Comparison of ENCODE assay signal across 27 mouse cellular contexts in genomic region chr4:156130940-156131339, GRCm38 (mm10). TPM values are rescaled to one million over a fixed set of nuclear protein-coding genes. Genes with fewer than 3 reads are reported as not detected.
DNase-seq lines count a peak whose midpoint lies in the region; ATAC-seq and TF ChIP-seq lines count a peak whose summit lies in the region.
"Had no signal": no experiment of that assay in that cellular context is flagged by ENCODE, and none has a peak within 500 bp of the region (broad histone marks: within the 10 kb centered on the region; RNA-seq: fewer than 3 reads in every experiment).

No protein-coding gene starts in this region.

- TF ChIP-seq CTCF in kidney, postnatal 0 days (IDR thresholded peaks at IDR 0.05; ENCODE audit: low read depth) = no peak
- no peak for TF ChIP-seq CTCF in Patski (IDR thresholded peaks at IDR 0.05)
- no peak for TF ChIP-seq CTCF in stomach, postnatal 0 days (IDR thresholded peaks at IDR 0.05; ENCODE audit: low read depth)

- POLR2A ChIA-PET in Patski (lab: Charles Lee) = interaction anchor here (0.5 to 1.3 kb wide), 3 partner anchors 23 to 157 kb away, joined by 3 to 7 read pairs (median 3); no protein-coding TSS in a partner anchor

- no peak overlapping the region for H3K27ac ChIP-seq in heart, embryonic 11.5 days (ENCODE audit: low read depth, low read length)
- H3K27ac ChIP-seq in kidney, postnatal 0 days = no peak overlapping the region
- peak overlapping the region; percentile 70 for H3K27ac ChIP-seq in stomach, postnatal 0 days (replicated peaks)
- H3K27ac ChIP-seq in hindbrain, embryonic 12.5 days = no peak overlapping the region
- H3K27ac ChIP-seq: embryonic facial prominence, embryonic 13.5 days; embryonic facial prominence, embryonic 15.5 days; forebrain, embryonic 10.5 days; forebrain, embryonic 12.5 days had no signal

- no peak for TF ChIP-seq EP300 in stomach, postnatal 0 days (optimal IDR thresholded peaks at IDR 0.05)

- CTCF ChIA-PET in Patski (lab: Charles Lee) = interaction anchor here (1.3 kb wide), 1 partner anchor 21 kb away, joined by 3 read pairs; the partner anchor contains the start of gene 9430015G10Rik

- H3K36me3 ChIP-seq in heart, embryonic 11.5 days (ENCODE audit: control insufficient read depth, insufficient read depth, low read length) = peaks cover 7% of the 10 kb centered on the region; the same call in 1 of the 2 replicates
- no peaks in the 10 kb centered on the region; the same call in 1 of the 2 replicates for H3K36me3 ChIP-seq in kidney, postnatal 0 days (ENCODE audit: insufficient read depth, low read length)
- no peaks in the 10 kb centered on the region for H3K36me3 ChIP-seq in stomach, postnatal 0 days (ENCODE audit: control insufficient read depth, insufficient read depth, low read length)
- H3K36me3 ChIP-seq in hindbrain, embryonic 12.5 days = peaks cover 17% of the 10 kb centered on the region

- intact Hi-C loops in heart, postnatal 10 days (cut with DNase I) = no loop called here

- no peak overlapping the region for H3K4me3 ChIP-seq in heart, embryonic 11.5 days (ENCODE audit: low read depth, low read length)
- H3K4me3 ChIP-seq in kidney, postnatal 0 days (replicated peaks; ENCODE audit: low read depth, low read length) = no peak overlapping the region
- H3K4me3 ChIP-seq in stomach, postnatal 0 days (ENCODE audit: low read depth, low read length) = no peak overlapping the region
- no peak overlapping the region for H3K4me3 ChIP-seq in hindbrain, embryonic 12.5 days
- H3K4me3 ChIP-seq: embryonic facial prominence, embryonic 13.5 days; embryonic facial prominence, embryonic 15.5 days; erythroblast, embryonic 14.5 days; forebrain, embryonic 10.5 days; forebrain, embryonic 12.5 days had no signal

- no peak overlapping the region for H3K4me2 ChIP-seq in heart, embryonic 11.5 days
- no peak overlapping the region for H3K4me2 ChIP-seq in kidney, postnatal 0 days (ENCODE audit: low read length)
- no peak overlapping the region for H3K4me2 ChIP-seq in stomach, postnatal 0 days (replicated peaks; ENCODE audit: low read depth)
- no peak overlapping the region for H3K4me2 ChIP-seq in hindbrain, embryonic 12.5 days (replicated peaks)
- H3K4me2 ChIP-seq: embryonic facial prominence, embryonic 13.5 days; embryonic facial prominence, embryonic 15.5 days; forebrain, embryonic 12.5 days had no signal

- 0 out of 2 replicates have a peak overlapping the region, but pooled peaks have one; percentile 28 for H3K9ac ChIP-seq in heart, embryonic 11.5 days (ENCODE audit: low read depth, low read length)
- no peak overlapping the region for H3K9ac ChIP-seq in kidney, postnatal 0 days (ENCODE audit: low read depth, low read length)
- no peak overlapping the region for H3K9ac ChIP-seq in stomach, postnatal 0 days (ENCODE audit: low read length)
- H3K9ac ChIP-seq in hindbrain, embryonic 12.5 days = no peak overlapping the region
- H3K9ac ChIP-seq: embryonic facial prominence, embryonic 13.5 days; embryonic facial prominence, embryonic 15.5 days; forebrain, embryonic 12.5 days had no signal

- H3K4me1 ChIP-seq in heart, embryonic 11.5 days (ENCODE audit: control insufficient read depth, insufficient read depth, low read length) = peaks cover 3% of the 10 kb centered on the region; the same call in 1 of the 2 replicates
- peaks cover 3% of the 10 kb centered on the region; the same call in 1 of the 2 replicates for H3K4me1 ChIP-seq in kidney, postnatal 0 days (replicated peaks; ENCODE audit: insufficient read depth, low read length)
- H3K4me1 ChIP-seq in stomach, postnatal 0 days (replicated peaks; ENCODE audit: control insufficient read depth, insufficient read depth) = no peaks in the 10 kb centered on the region
- 0 out of 2 replicates have a peak, but pooled peaks cover 2% of the 10 kb centered on the region for H3K4me1 ChIP-seq in hindbrain, embryonic 12.5 days
- H3K4me1 ChIP-seq: embryonic facial prominence, embryonic 13.5 days; embryonic facial prominence, embryonic 15.5 days had no signal

- no peak for DNase-seq in heart, postnatal 10 days
- DNase-seq in kidney, postnatal 0 days (ENCODE audit: low spot score) = no peak
- DNase-seq in kidney, postnatal 25 days = no peak
- peak; percentile 93 for DNase-seq in Patski (ENCODE audit: low read depth, low spot score)
- no peak for DNase-seq in stomach, postnatal 0 days (ENCODE audit: low spot score)
- DNase-seq: adrenal gland, adult 2 months; adrenal gland, postnatal 10 days; adrenal gland, postnatal 25 days; B cell, adult 2 months; cerebellum, adult 11 months; cerebellum, adult 18-20 months; cerebellum, adult 8-10 months; cerebellum, adult 9-11 months; cerebellum, postnatal 14 days; cerebellum, postnatal 36 days; embryo, embryonic 11 days had no signal

- H3K27me3 ChIP-seq in heart, embryonic 11.5 days (ENCODE audit: control insufficient read depth, insufficient read depth, low read length) = no peaks in the 10 kb centered on the region
- H3K27me3 ChIP-seq in kidney, postnatal 0 days (ENCODE audit: insufficient read depth, low read length) = no peaks in the 10 kb centered on the region
- no peaks in the 10 kb centered on the region for H3K27me3 ChIP-seq in Patski
- H3K27me3 ChIP-seq in stomach, postnatal 0 days (ENCODE audit: control insufficient read depth, insufficient read depth, low read length) = no peaks in the 10 kb centered on the region
- H3K27me3 ChIP-seq in hindbrain, embryonic 12.5 days = no peaks in the 10 kb centered on the region
- H3K27me3 ChIP-seq: CH12.LX; embryonic facial prominence, embryonic 13.5 days; embryonic facial prominence, embryonic 15.5 days; forebrain, embryonic 12.5 days had no signal

- H3K9me3 ChIP-seq in heart, embryonic 11.5 days (replicated peaks; ENCODE audit: control insufficient read depth, low read length) = no peaks in the 10 kb centered on the region
- no peaks in the 10 kb centered on the region for H3K9me3 ChIP-seq in kidney, postnatal 0 days (replicated peaks; ENCODE audit: low read length)
- no peaks in the 10 kb centered on the region for H3K9me3 ChIP-seq in stomach, postnatal 0 days (ENCODE audit: control insufficient read depth, low read length)
- no peaks in the 10 kb centered on the region for H3K9me3 ChIP-seq in hindbrain, embryonic 12.5 days (replicated peaks)
- H3K9me3 ChIP-seq: embryonic facial prominence, embryonic 13.5 days; embryonic facial prominence, embryonic 15.5 days; forebrain, embryonic 10.5 days; forebrain, embryonic 12.5 days; G1E had no signal

- WGBS in heart, embryonic 11.5 days (ENCODE audit: insufficient replicate concordance) = 78% methylated on average over 10 of the region's 10 CpGs
- WGBS in kidney, postnatal 0 days = 54% methylated on average over 10 of the region's 10 CpGs
- WGBS in stomach, postnatal 0 days = 80% methylated on average over 10 of the region's 10 CpGs
- 87% methylated on average over 10 of the region's 10 CpGs for WGBS in hindbrain, embryonic 12.5 days

- in situ Hi-C loops in Patski (cut with MboI; ENCODE audit: low pct_unique_long_range_greater_than_20kb) = loop anchor here (10.0 kb wide), 1 partner anchor 166 kb away; the partner anchor contains the start of gene C1qtnf12

- ATAC-seq in heart, embryonic 11.5 days (replicated peaks; ENCODE audit: insufficient number of reproducible peaks, low FRiP score, low TSS enrichment) = no peak
- 0 out of 2 replicates have a peak, but pooled peaks have one; percentile 16 for ATAC-seq in kidney, postnatal 0 days (replicated peaks; ENCODE audit: low FRiP score, low read depth)
- peak; percentile 85 for ATAC-seq in Patski
- no peak for ATAC-seq in stomach, postnatal 0 days (ENCODE audit: low FRiP score, low TSS enrichment)
- no peak for ATAC-seq in hindbrain, embryonic 12.5 days (ENCODE audit: low FRiP score)
- ATAC-seq: CD4-positive, CD25-positive, alpha-beta regulatory T cell, adult 4 months; forebrain, embryonic 14.5 days had no signal

RNA-seq across cellular contexts. Expression of gene Rnf223, which starts 0.6 kb away (rescaled TPM):
- polyA plus RNA-seq in heart, embryonic 11.5 days (2014; fragmentation: Nextera tagmentation; extraction: Ambion mirVana) = 0.10 TPM in 1 of 2 replicates, not detected in the other
- not detected for total RNA-seq in heart, postnatal 10 days (2021)
- polyA plus RNA-seq in kidney, postnatal 0 days (2015; fragmentation: Nextera tagmentation; extraction: Ambion mirVana) = 0.17 and 0.27 TPM in 2 replicates
- 0.15 TPM for polyA plus RNA-seq in Patski (2021)
- polyA plus RNA-seq in stomach, postnatal 0 days (2015; fragmentation: Nextera tagmentation; extraction: Ambion mirVana) = 7.6 and 7.7 TPM in 2 replicates
- polyA plus RNA-seq in hindbrain, embryonic 12.5 days (2016; fragmentation: Nextera tagmentation; extraction: Ambion mirVana) = 0.56 and 0.76 TPM in 2 replicates
- polyA plus RNA-seq: CD4-positive, CD25-positive, alpha-beta regulatory T cell, adult 4 months had no signal

RNA-seq across cellular contexts. Expression of gene 9430015G10Rik, which starts 21.2 kb away (rescaled TPM):
- polyA plus RNA-seq in heart, embryonic 11.5 days (2014; fragmentation: Nextera tagmentation; extraction: Ambion mirVana) = 23.6 and 26.5 TPM in 2 replicates
- total RNA-seq in heart, postnatal 10 days (2021) = 1 to 10 TPM; 5.6 to 6.1 TPM
- 11.8 and 15.3 TPM in 2 replicates for polyA plus RNA-seq in kidney, postnatal 0 days (2015; fragmentation: Nextera tagmentation; extraction: Ambion mirVana)
- polyA plus RNA-seq in Patski (2021) = 9.3 TPM
- polyA plus RNA-seq in stomach, postnatal 0 days (2015; fragmentation: Nextera tagmentation; extraction: Ambion mirVana) = 4.9 and 5.4 TPM in 2 replicates
- polyA plus RNA-seq in hindbrain, embryonic 12.5 days (2016; fragmentation: Nextera tagmentation; extraction: Ambion mirVana) = 49.6 and 50.8 TPM in 2 replicates

Comparison
In these comparisons a context has a peak if more than half of its experiments do, and no peak if none do; other contexts are left out.
1. ATAC-seq: peak in kidney, postnatal 0 days (single experiment) and Patski (single experiment); none in heart, embryonic 11.5 days (single experiment), stomach, postnatal 0 days (single experiment) and hindbrain, embryonic 12.5 days (single experiment).